Mouse (Mus musculus): Measurements from ENCODE around the gene Hao2. TPM values are rescaled to one million over a fixed set of nuclear protein-coding genes. Genes with fewer than 3 reads are reported as not detected.

Hao2 gene
- total and polyA plus RNA-seq, 2 experiments from 2014 or later = not detected

DNA sequence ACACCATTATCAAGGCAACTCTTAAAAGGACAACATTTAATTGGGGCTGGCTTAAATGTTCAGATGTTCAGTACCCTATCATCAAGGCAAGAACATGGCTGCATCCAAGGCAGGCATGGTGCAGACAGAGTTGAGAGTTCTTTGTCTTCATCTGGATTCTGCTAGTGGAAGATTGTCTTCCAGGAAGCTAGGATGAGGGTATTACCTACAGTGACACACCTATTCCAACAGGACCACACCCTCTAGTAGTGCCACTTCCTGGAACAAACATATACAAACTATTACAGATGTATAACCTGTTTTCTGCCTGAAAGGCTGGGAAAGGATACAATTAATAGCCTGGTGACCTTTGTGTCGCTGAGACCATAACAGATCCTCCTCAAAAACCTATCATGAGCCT lies 44.1 kb downstream of the Hao2 start:
- TF ChIP-seq CTCF (IDR thresholded peaks at IDR 0.05) = no peak
- H3K4me1 ChIP-seq (ENCODE audit: insufficient read depth, low read length) = no peaks in the 10 kb centered on the region
- H3K27ac ChIP-seq (ENCODE audit: low read depth, low read length) = no peak overlapping the region
- ATAC-seq (ENCODE audit: low FRiP score) (no peak), DNase-seq (ENCODE audit: low spot score) (no peak)
- WGBS = 90% methylated on average over 1 of the region's 1 CpGs
- no peak overlapping the region for H3K9ac ChIP-seq (replicated peaks; ENCODE audit: low read length, poor library complexity, severe bottlenecking)
- H3K4me2 ChIP-seq (ENCODE audit: low read depth, low read length, poor library complexity, severe bottlenecking) = no peak overlapping the region
- no peaks in the 10 kb centered on the region for H3K36me3 ChIP-seq (ENCODE audit: insufficient read depth, low read length)
- H3K4me3 ChIP-seq (ENCODE audit: low read depth, low read length) = no peak overlapping the region
- H3K27me3 ChIP-seq (ENCODE audit: insufficient read depth, low read length) = no peaks in the 10 kb centered on the region
- no peaks in the 10 kb centered on the region for H3K9me3 ChIP-seq (ENCODE audit: low read length)

Other genes starting within 250 kb of the Hao2 start
- not detected in 2 replicates for gene Hsd3b2, start 168.7 kb downstream of the Hao2 start, total RNA-seq (2014; rRNA removed)
- not detected in 2 replicates for gene Hsd3b2, start 168.7 kb downstream of the Hao2 start, polyA plus RNA-seq (2015; fragmentation: Nextera tagmentation; extraction: Ambion mirVana)
- not detected in 2 replicates for gene Hsd3b3, start 130.1 kb downstream of the Hao2 start, total RNA-seq (2014; rRNA removed)
- 0.11 and 0.21 TPM in 2 replicates for gene Hsd3b3, start 130.1 kb downstream of the Hao2 start, polyA plus RNA-seq (2015; fragmentation: Nextera tagmentation; extraction: Ambion mirVana)
- gene Hsd3b6, start 78.8 kb downstream of the Hao2 start, total RNA-seq (2014; rRNA removed) = not detected in 2 replicates
- gene Hsd3b6, start 78.8 kb downstream of the Hao2 start, polyA plus RNA-seq (2015; fragmentation: Nextera tagmentation; extraction: Ambion mirVana) = 0.30 TPM in 1 of 2 replicates, not detected in the other
- gene Hsd3b1, start 33.4 kb downstream of the Hao2 start, total RNA-seq (2014; rRNA removed) = not detected in 2 replicates
- 0.15 TPM in 1 of 2 replicates, not detected in the other for gene Hsd3b1, start 33.4 kb downstream of the Hao2 start, polyA plus RNA-seq (2015; fragmentation: Nextera tagmentation; extraction: Ambion mirVana)
- 6.7 and 6.9 TPM in 2 replicates for gene Wars2, start 247.8 kb upstream of the Hao2 start, total RNA-seq (2014; rRNA removed)
- 4.4 and 4.9 TPM in 2 replicates for gene Wars2, start 247.8 kb upstream of the Hao2 start, polyA plus RNA-seq (2015; fragmentation: Nextera tagmentation; extraction: Ambion mirVana)